In the genomic region with DNA sequence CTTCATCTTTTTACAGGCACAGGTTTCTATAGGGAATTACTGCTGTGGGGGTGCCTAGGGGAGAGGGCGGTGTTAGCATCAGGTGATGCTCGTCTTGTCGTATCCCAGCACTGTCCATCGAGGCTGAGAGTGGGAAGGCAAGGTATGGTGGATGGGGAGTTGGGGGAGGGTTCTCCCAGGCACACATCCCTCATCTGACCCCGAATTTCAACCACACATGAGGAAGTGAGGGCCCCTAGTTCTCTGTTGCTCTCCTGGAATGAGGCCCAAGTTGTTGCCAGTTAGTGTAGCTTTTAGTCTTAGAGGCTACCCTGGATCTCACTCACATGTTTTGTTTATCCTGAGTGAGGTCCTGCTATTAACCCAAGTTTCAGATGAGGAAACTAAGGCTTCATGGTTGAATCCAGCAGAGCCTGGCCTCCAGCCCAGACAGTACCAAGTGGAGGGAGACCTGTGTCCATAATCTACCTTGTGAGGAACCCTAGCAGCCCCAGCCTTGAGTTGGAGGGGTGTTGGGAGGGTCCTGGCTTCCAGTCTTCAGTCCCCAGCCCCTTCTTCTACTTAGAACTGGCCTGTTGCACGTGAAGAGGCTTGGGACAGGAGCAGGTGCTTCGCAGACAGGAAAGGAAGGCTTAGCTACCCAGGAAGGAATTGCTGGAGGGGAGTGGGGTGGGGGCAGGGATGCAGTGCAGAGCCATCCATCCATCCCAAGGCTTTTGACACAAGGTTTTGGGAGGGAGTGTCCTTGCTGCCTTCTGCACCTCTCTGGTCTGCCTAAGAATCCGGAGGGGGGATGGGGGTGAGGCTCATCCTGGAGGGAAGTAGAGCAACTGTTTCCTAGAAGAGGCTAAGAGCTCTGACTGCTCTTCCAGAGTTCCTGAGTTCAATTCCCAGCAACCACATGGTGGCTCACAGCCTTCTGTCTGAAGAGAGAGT, we compare ENCODE assay signal across 8 mouse cellular contexts. TPM values are rescaled to one million over a fixed set of nuclear protein-coding genes. Genes with fewer than 3 reads are reported as not detected.
A peak's percentile ranks its signal among the peaks of the same experiment; 100 is the strongest.
DNase-seq lines count a peak whose midpoint lies in the region; ATAC-seq lines count a peak whose summit lies in the region.

No protein-coding gene starts in this region.

- ATAC-seq in cerebellum, adult (ENCODE audit: insufficient number of reproducible peaks, low FRiP score, low TSS enrichment): no peak
- no peak for ATAC-seq in lung, embryonic 15.5 days (ENCODE audit: borderline replicate concordance, extremely low read depth, low FRiP score, low TSS enrichment)
- ATAC-seq in hindbrain, embryonic 13.5 days (ENCODE audit: low FRiP score): no peak
- ATAC-seq in neural tube, embryonic 14.5 days (ENCODE audit: low read depth): no peak

- no peak overlapping the region; the same call in 1 of the 2 replicates for H3K9ac ChIP-seq in lung, embryonic 15.5 days
- H3K9ac ChIP-seq in hindbrain, embryonic 13.5 days: peak overlapping the region; percentile 49; the same call in 1 of the 2 replicates
- H3K9ac ChIP-seq in neural tube, embryonic 14.5 days (replicated peaks; ENCODE audit: low read depth, low read length): no peak overlapping the region

- no peaks in the 10 kb centered on the region for H3K27me3 ChIP-seq in lung, embryonic 15.5 days
- no peaks in the 10 kb centered on the region for H3K27me3 ChIP-seq in hindbrain, embryonic 13.5 days
- H3K27me3 ChIP-seq in neural tube, embryonic 14.5 days (ENCODE audit: control insufficient read depth, insufficient read depth, low read length): no peaks in the 10 kb centered on the region

- H3K9me3 ChIP-seq in lung, embryonic 15.5 days: no peaks in the 10 kb centered on the region
- no peaks in the 10 kb centered on the region for H3K9me3 ChIP-seq in hindbrain, embryonic 13.5 days
- no peaks in the 10 kb centered on the region for H3K9me3 ChIP-seq in neural tube, embryonic 14.5 days (ENCODE audit: control insufficient read depth, low read length)

- peak overlapping the region; percentile 37 for H3K4me2 ChIP-seq in lung, embryonic 15.5 days
- no peak overlapping the region for H3K4me2 ChIP-seq in hindbrain, embryonic 13.5 days
- no peak overlapping the region; the same call in 1 of the 2 replicates for H3K4me2 ChIP-seq in neural tube, embryonic 14.5 days (ENCODE audit: low read depth, low read length)

- peak overlapping the region; percentile 7; the same call in 1 of the 2 replicates for H3K4me3 ChIP-seq in lung, embryonic 15.5 days
- H3K4me3 ChIP-seq in hindbrain, embryonic 13.5 days: no peak overlapping the region
- H3K4me3 ChIP-seq in neural tube, embryonic 14.5 days (ENCODE audit: low read depth, low read length): no peak overlapping the region

- WGBS in lung, embryonic 15.5 days: 45% methylated on average over 8 of the region's 8 CpGs
- 65% methylated on average over 8 of the region's 8 CpGs for WGBS in hindbrain, embryonic 13.5 days
- WGBS in neural tube, embryonic 14.5 days: 59% methylated on average over 8 of the region's 8 CpGs

- peaks cover 11% of the 10 kb centered on the region for H3K36me3 ChIP-seq in lung, embryonic 15.5 days
- H3K36me3 ChIP-seq in hindbrain, embryonic 13.5 days: peaks cover 9% of the 10 kb centered on the region
- H3K36me3 ChIP-seq in neural tube, embryonic 14.5 days (ENCODE audit: control insufficient read depth, insufficient read depth, low read length): peaks cover 3% of the 10 kb centered on the region; the same call in 1 of the 2 replicates

- peak; percentile 37 to 43 for DNase-seq in cerebellum, postnatal 10 days
- no peak for DNase-seq in lung, postnatal 25 days (ENCODE audit: low spot score)
- no peak for DNase-seq in spleen, postnatal 10 days (ENCODE audit: low spot score in 2 of 2)
- DNase-seq in thymus, postnatal 10 days (ENCODE audit: low spot score in 2 of 2): no peak

- H3K4me1 ChIP-seq in lung, embryonic 15.5 days: peaks cover 83% of the 10 kb centered on the region
- H3K4me1 ChIP-seq in hindbrain, embryonic 13.5 days (replicated peaks): peaks cover 81% of the 10 kb centered on the region
- peaks cover 60% of the 10 kb centered on the region for H3K4me1 ChIP-seq in neural tube, embryonic 14.5 days (ENCODE audit: control insufficient read depth, insufficient read depth, low read length)

- H3K27ac ChIP-seq in lung, embryonic 15.5 days: peak overlapping the region; percentile 91
- peak overlapping the region; percentile 65; the same call in 1 of the 2 replicates for H3K27ac ChIP-seq in hindbrain, embryonic 13.5 days
- peak overlapping the region; percentile 52; the same call in 1 of the 2 replicates for H3K27ac ChIP-seq in neural tube, embryonic 14.5 days (ENCODE audit: low read depth, low read length)

RNA-seq across cellular contexts. Expression of gene Ctdsp2, which starts 8.9 kb away (rescaled TPM):
- polyA plus RNA-seq in lung, embryonic 15.5 days (2015; fragmentation: Nextera tagmentation; extraction: Ambion mirVana): 68.6 and 73.1 TPM in 2 replicates
- 18.9 and 19.8 TPM in 2 replicates for polyA plus RNA-seq in hindbrain, embryonic 13.5 days (2015; fragmentation: Nextera tagmentation; extraction: Ambion mirVana)
- 15.1 and 27.9 TPM in 2 replicates for polyA plus RNA-seq in neural tube, embryonic 14.5 days (2014; fragmentation: Nextera tagmentation; extraction: Ambion mirVana)

RNA-seq across cellular contexts. Expression of gene Avil, which starts 13.1 kb away (rescaled TPM):
- 0.25 and 0.39 TPM in 2 replicates for polyA plus RNA-seq in lung, embryonic 15.5 days (2015; fragmentation: Nextera tagmentation; extraction: Ambion mirVana)
- 5.5 and 5.9 TPM in 2 replicates for polyA plus RNA-seq in hindbrain, embryonic 13.5 days (2015; fragmentation: Nextera tagmentation; extraction: Ambion mirVana)
- polyA plus RNA-seq in neural tube, embryonic 14.5 days (2014; fragmentation: Nextera tagmentation; extraction: Ambion mirVana): 0.15 and 27.1 TPM in 2 replicates

RNA-seq across cellular contexts. Expression of gene Tsfm, which starts 43.2 kb away (rescaled TPM):
- 73.2 and 79.2 TPM in 2 replicates for polyA plus RNA-seq in lung, embryonic 15.5 days (2015; fragmentation: Nextera tagmentation; extraction: Ambion mirVana)
- polyA plus RNA-seq in hindbrain, embryonic 13.5 days (2015; fragmentation: Nextera tagmentation; extraction: Ambion mirVana): 63.4 and 65.5 TPM in 2 replicates
- 60.1 and 64.6 TPM in 2 replicates for polyA plus RNA-seq in neural tube, embryonic 14.5 days (2014; fragmentation: Nextera tagmentation; extraction: Ambion mirVana)

RNA-seq across cellular contexts. Expression of gene Mettl1, which starts 53.8 kb away (rescaled TPM):
- polyA plus RNA-seq in lung, embryonic 15.5 days (2015; fragmentation: Nextera tagmentation; extraction: Ambion mirVana): 45.8 and 49.6 TPM in 2 replicates
- polyA plus RNA-seq in hindbrain, embryonic 13.5 days (2015; fragmentation: Nextera tagmentation; extraction: Ambion mirVana): 21.6 and 22.8 TPM in 2 replicates
- 24.1 and 24.6 TPM in 2 replicates for polyA plus RNA-seq in neural tube, embryonic 14.5 days (2014; fragmentation: Nextera tagmentation; extraction: Ambion mirVana)

RNA-seq across cellular contexts. Expression of gene Eef1akmt3, which starts 53.9 kb away (rescaled TPM):
- 0.52 and 0.58 TPM in 2 replicates for polyA plus RNA-seq in lung, embryonic 15.5 days (2015; fragmentation: Nextera tagmentation; extraction: Ambion mirVana)
- polyA plus RNA-seq in hindbrain, embryonic 13.5 days (2015; fragmentation: Nextera tagmentation; extraction: Ambion mirVana): 0.12 and 0.28 TPM in 2 replicates
- 0.15 and 0.21 TPM in 2 replicates for polyA plus RNA-seq in neural tube, embryonic 14.5 days (2014; fragmentation: Nextera tagmentation; extraction: Ambion mirVana)

Comparison
In these comparisons a context has a peak if more than half of its experiments do, and no peak if none do; other contexts are left out.
1. DNase-seq: peak in cerebellum, postnatal 10 days (2 of 2); none in lung, postnatal 25 days (single experiment), spleen, postnatal 10 days (0 of 2) and thymus, postnatal 10 days (0 of 2).
2. Peak in every context shown above with its lines, with median percentiles within 50 percentile points of each other: H3K27ac ChIP-seq.